Mouse (Mus musculus) right cerebral cortex, postnatal 10 days (tissue): ENCODE measurements around the gene Olfr1416.
"Not testable (repeated sequence)": the region's sequence is repeated elsewhere in the genome, so short reads cannot be mapped to it uniquely, and the experiment has no call there.

ENCODE experiments used
- DNase-seq, 2 experiments: peaks; one replicate each; pipeline ENCODE4 v3.0.0; 2021; ENCODE audit warnings: low spot score in 2 of 2

Olfr1416 gene

DNA sequence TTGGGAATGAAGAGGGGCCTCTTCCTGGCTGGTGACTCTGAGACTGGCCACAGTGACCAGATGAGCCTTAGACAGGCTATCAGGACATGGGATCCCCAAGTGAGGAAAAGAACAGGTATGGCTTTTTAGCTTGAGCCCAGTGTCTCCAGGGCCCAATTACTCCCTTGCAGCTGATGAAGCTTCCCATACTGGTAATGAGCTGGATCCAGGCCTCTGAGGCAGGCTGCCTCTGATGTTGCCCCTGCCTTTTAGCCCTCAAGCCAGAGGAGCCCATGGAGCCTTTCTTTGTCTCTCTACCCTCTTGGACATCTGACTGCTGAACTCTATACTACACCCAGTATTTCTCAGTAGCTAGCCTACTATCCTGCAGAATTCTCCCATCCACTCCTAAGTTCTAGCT is at the start of gene Olfr1416:
Gene Olfr1416, minus strand, starts transcription at position 101 of the 400 bp plus-strand sequence.
- DNase-seq: no peak

DNA sequence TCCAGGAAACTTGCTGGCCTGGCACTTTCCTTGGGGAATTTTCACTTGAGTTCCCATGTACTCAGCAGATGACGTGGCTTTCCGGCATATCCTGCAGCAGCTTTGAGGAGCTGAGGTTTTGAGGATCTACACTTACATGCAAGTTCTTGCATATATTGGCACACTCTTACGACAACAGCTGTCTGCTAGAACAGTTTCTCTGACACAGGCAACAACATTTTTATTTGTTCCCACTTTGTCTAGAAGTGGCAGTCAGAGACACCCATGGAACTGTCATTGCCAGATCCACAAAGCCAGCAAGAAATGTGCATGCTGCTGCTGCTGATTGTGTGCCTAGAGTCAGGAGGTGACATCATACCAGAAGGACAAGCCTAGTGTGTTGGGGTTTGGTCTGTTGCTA is 38.9 kb upstream of the Olfr1416 start:
- DNase-seq: no peak

DNA sequence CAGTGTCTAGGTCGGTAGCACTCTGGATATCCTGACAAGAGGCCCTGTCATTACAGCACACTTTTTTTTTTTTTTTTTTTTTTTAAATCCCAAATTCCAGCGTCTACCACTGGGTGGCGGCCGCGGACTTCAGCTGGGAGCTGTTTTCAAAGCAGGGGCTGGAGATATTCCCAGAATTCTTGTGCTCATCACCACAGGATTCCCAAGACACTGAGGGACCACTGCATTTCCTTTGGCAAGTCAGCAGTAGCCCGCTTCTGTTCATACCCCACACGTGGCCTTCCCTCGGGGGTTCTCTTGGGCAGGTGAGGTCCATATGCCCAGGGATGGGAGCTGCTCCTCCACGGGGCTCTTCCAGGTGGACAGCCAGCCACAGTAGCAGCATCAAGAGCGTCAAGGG is 36.5 kb upstream of the Olfr1416 start:
- DNase-seq: peak; percentile 55 to 69

DNA sequence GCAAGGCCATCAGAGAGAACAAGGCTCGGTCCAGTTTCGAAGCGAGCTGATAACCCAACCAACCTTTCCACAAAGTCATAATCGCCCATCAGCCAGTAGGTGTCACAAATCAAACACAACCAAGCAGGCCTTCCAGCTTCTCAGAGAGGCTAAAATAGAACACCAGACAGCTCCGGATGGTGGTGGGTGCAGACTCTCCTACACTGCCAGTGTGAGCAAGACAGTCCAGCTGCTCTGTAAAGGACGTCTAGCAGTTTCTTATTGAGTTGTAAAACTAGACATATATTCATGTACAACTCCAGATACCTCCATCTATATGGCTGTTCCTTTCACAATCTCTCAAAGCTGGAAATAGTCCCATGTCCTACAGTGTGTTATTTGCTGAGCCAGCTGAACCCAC is 34.1 kb upstream of the Olfr1416 start:
- DNase-seq: peak; percentile 46 to 70

DNA sequence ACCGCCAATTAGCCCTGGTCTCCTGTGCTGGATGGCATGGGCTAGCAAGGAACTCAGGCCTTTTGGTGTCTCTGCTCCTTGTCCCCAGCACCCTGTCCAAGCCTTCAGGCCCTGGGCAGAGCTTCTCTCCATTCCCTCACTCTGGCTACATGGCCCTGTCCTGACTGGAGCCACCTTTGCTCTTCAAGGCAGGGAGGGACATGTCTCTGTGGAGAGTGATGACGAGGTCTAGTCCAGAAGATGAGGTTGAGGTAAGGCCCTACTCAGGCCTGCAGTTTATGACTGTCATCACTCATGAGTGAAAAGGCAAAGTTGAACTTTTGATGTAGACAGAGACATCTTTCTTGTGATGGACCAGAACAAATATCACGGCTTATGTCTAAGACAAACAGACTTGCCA is 33.6 kb upstream of the Olfr1416 start, which contains the start of gene Olfr1414:
Gene Olfr1414, minus strand, starts transcription at position 101 of the 400 bp plus-strand sequence.
- DNase-seq: no peak

DNA sequence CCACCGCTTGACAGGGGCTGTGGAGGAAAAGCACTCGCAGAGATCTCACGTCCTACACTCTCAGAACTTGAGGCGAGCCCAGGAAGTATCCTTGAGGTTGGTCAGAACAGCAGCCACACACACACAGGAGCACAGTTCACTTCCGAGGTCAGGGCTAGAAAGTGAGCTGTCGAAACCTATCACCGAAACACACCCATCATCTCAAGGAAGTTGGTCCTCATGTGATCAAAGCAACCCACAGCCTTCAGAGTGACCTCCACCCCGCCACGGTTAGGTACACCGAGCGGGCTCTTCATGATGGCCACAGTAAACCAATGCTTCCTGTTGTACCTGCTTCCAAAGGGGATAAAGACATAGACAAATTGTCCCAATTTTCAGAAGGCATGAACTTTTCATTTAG is 30.5 kb upstream of the Olfr1416 start:
- DNase-seq: no peak

DNA sequence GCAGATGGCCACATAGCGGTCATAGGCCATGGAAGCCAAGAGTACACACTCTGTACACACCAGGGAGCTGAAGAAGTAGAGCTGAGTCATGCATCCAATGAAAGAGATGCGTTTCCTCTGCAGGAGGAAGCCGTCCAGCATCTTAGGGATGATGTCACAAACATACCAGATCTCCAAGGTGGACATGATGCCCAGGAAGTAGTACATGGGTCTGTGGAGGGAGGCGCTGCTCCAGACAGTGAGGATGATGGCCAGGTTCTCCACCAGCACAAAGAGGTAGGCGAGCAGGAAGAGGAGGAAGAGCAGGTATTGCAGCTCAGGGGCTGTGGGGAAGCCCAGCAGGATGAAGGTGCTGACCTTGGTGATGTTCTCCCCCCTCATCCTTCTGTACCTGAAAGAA is 26.7 kb upstream of the Olfr1416 start:
- DNase-seq: not testable (repeated sequence)

DNA sequence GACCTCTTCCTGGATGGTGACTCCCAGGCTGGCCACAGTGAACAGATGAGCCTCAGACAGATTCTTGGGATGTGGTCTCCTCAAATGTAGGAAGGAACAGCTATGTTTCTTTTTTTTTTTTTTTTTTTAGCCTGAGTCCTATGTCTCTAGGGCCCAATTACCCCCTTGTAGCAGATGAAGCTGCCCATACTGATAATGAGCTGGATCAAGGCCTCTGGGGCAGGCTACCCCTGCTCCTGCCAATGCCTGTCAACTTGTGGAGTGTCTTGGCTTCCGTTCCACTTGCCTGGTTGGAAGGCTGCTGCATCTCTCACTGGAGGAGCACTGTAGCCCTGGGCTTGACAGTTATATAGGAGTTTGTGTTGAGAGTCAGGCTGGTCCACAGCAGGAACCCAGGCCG is 11.1 kb upstream of the Olfr1416 start, which contains the start of gene Olfr1415:
Gene Olfr1415, minus strand, starts transcription at position 101 of the 400 bp plus-strand sequence.
- DNase-seq: no peak

DNA sequence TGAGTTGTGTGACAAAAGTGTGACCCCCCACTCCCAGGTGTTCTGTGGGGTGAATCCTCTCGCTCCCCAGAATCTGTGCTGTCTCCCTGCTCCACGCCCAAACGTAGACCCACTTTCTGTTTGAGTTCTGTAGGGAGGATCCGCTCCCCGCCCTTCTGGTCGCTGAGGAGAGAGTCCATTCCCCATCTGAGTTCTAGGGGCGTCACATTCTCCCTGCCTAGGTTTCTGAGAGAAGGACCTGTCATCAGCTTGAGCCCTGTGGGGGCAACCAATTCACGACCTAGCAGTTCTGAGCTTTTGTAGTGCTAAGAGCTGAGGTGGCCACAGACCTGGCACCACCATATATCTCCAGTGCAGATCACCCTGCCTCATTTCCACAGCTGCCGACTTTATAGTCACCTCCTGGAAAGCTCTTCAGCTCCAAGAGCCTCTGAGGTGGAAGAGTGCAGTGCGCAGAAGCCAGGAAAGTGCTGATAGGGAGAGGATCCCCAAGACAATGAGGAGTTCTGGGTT is 10.8 kb downstream of the Olfr1416 start:
- no peak for DNase-seq

DNA sequence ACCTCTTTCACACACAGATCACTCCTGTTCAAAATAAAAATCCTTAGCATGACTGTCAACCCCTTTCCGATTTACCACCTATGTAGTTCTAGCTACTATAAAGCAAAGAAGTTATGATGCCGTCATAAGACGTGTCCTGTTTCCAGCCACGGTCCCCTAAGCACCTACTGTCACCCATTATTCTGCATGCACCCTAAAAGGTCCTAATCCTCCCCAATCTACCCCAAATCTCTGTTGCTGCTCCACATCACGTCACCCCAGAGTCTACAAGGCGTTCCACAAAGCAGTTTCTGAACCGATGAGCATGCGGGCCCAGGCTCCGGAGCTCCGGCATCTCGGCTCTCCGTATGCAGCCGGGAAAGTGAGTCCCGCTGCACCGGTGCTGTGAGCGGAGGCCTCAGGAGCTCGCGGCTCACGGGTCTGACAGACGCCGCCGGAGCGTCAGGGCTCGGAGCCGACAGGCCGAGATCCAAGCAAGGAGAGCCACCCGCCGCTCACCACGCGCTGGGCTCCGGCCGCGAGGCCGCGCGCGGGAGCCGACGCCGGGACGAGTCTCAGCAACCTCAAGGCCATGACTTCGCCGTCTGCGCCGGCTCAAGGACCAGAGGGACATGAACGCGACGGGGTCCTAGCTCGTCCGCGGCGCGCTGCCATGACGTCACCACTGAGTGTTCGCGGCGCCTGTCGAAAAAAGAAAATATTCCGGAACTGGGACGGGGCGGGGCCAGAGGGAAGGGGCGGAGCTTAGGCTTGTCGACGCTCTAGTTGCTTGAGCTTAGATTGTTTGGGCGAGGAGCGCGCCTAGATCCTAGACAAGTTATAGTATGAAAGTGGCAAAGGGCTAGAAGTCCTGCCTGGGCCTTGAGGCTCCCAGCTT is 11.5 kb downstream of the Olfr1416 start, which contains the start of gene Ndufa10:
Gene Ndufa10, minus strand, starts transcription at position 696 of the 877 bp plus-strand sequence.
- DNase-seq: peak; percentile 93 to 95

DNA sequence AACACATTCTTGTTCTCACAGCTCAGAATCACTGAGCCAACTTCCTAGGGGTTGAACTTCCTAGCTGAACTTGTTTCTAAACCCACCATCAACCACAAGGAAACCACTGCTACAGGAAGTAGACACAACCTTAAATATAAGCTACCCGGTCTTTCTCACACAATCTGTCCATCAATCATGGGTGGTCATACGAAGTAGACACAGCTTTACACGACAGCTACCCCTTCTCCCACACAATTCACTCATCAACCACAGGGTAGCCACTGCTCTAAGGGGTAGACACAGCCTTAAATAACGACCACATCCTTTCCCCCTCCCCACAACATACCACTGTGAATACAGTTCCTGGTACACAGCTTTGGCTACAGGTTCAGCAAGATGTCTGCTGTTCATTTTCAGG is 16.0 kb downstream of the Olfr1416 start:
- no peak for DNase-seq

DNA sequence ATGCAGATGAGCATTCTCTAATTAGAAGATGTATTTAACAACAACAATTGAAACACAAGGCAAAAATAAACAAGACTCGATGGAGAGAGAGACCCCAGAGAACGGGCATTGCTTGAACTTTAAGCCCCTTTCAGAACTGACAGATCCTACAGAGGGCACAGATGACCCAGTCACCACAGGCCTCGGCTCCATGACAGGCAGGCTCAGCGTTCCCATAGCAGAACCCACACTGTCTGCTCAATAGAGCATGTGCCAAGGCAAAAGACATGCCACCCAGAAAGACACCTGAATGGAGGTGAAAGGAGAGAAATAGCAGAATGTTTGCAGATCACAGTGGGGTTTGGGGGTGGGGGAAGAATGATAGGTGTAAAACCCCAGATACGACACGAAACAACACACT is 26.5 kb downstream of the Olfr1416 start:
- DNase-seq: no peak

DNA sequence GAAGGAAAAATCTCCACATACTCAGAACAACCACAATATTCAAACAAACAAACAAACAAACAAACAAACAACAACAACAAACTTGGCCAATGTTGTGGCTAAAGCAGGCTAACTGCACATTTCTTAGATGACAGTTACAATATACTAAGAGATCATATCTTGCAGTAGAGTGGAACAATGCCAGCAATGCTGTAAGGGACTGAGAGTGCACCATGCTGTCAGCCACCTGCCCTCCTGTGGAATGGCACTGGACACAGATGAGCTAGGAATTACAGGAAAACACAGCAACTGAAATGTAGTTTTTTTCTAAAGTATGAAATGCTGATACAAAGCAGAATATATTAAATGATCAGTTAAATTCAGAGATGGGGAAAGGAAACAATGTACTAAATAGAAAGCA is 27.2 kb downstream of the Olfr1416 start:
- no peak for DNase-seq

DNA sequence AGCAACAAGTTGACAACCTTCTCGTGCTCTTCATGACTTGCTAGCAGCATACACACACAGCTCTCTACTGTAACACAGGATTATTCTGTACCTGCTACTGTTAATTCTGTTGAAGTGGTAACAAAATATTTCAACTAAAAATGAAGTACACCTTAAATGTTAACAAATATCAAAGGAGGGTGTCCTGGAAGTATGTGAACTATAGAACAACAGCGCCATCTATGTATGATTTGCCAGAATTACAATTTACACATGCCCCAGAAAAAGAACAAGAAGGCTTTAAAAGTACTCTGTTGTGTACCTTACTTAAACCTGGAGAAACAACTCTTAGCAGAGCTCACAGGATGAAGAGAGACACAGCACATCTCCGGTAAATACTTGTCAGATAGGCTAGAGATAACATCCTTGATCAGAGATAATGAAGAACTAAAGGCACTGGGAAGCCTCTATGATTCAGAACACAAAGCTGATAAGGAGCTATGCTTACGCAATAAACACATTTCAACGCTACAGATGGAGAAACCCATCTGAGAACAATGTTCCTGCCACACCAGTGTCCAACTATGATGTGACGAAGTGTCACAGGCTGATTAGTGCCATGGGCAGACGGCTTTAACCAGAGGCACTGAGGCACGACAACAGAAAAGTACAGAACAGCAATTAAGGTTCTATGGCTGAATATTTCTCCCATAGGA is 31.0 kb downstream of the Olfr1416 start:
- no peak for DNase-seq

DNA sequence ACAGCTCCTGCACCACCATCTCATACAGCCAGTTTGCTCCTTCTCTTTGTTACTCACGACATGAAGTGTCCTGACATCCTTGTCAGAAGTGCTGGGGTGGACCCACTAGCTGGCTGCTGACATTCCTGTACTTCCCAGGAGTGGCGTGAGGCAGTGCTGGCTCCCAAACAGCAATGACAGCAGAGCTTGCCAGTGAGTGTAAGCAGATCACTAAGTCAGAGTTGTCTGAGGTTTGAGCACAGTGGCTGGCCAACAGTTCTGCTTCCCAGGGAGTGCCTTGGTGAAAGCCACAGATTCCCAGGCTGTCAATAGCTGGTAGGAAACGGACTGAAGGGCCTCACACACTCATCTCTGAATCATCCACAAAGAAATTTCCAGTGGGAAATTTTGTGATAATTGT is 36.6 kb downstream of the Olfr1416 start:
- no peak for DNase-seq

DNA sequence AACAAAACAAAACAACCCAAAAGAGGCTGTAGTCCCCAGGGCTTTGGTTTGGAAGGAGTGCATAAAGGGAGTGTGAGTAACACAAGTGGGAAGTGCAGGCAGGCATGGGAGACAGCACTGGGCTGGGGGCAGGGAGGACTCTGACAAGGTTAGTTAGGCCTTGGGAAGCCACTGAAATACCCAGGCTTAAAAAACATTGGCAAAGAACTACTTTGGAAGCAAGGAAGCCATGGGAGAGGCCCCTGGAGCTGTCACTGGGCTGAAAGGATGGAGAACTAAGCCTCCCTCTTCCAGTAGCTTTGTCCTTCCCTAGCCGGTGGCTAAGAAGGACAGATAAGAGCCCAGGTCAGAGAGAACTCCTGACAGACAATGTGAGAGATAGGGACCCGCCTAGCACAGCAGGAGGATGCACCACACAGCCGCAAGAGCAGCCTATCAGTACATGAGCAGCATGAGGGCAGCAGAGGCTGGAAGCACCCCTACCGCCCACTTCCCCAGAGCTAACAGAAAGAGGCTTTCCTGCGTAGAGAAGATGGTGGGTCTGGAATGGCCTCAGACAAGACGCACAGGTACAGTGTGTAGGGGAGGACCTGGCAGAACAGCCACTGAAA is 43.4 kb downstream of the Olfr1416 start:
- DNase-seq: no peak

DNA sequence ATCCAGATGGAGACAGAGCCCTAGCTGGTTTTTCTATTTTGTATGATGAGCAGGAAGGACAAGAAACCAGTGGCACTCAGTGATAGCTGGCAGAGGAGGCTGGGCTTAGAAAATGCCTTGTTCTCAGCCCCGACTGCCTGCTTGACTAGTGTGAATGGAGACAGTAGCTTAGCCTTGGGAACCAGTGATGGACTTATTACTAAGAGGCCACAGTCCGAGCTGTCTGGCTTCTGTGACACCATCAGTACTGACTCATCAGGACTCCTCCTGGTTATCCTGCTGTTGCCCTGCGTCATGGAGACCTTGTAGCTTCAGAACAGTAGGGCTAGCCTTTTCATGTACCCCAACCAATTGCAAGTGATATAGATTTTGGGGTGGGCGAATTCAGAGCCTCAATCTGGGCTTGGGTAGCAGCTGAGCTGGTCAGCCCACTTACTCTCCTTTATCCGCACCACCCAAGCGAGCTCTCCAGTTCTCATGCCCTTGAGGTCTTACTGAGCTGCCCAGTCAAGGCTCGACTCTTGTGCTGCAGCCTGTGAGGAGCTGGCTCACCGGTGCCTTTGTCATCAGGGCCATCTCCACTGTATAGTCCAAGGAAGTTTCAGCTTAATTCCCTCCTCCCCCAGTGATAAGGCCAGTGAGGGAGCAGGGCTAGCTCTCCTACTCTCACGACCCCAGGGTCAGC is 44.7 kb downstream of the Olfr1416 start:
- no peak for DNase-seq

DNA sequence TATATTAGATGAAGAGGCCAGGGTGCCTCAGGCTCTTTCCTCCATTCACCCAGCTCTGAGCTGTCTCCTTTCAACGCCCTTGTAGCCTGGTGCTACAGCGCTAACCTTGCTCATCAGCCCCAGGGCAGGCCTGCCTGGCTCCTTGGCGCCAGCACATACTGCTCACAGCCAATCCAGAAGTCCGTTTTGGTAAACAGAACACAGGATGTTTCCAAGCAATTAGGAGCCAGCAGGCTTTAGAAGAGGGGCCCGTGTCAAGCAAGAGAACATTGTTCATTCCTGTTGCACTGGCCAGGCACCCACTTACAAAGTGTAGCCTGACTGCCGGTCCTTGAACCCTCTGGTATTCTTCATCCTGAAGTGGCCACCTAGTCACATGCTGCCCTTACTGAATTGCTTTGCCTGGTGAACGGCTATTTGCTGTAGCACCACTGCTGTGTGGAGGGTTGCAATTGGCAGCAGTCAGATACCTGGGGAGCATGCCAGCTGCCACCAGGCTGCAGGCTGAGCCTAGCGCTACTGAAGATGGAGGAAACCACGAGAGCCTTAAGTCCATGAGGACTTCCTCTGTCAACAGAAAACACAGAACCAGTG is 47.1 kb downstream of the Olfr1416 start:
- peak; percentile 77 to 79 for DNase-seq

DNA sequence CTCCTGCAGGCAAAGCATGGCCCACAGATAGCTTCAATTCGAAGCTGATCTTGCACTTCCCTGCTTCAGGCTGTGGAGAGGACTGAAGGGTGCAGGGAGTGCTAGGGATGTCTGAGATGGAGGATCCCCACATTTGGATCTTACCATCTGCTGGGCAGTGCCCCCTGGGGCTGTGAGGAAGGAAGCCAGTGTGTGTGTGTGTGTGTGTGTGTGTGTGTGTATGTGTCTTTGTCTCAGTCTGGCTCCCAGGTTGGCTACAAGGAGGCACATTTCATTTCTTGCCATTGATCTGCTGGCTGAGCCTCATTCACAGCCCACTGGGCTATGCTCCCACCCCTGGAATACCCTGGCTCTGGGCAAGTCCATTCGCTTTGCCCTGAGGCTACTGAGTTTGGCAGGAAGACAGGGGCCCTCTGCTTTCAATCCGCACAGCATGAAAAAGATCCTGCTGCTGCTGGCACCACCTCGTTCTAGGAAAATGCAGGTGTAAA is 48.0 kb downstream of the Olfr1416 start:
- DNase-seq: peak; percentile 59 to 61

DNA sequence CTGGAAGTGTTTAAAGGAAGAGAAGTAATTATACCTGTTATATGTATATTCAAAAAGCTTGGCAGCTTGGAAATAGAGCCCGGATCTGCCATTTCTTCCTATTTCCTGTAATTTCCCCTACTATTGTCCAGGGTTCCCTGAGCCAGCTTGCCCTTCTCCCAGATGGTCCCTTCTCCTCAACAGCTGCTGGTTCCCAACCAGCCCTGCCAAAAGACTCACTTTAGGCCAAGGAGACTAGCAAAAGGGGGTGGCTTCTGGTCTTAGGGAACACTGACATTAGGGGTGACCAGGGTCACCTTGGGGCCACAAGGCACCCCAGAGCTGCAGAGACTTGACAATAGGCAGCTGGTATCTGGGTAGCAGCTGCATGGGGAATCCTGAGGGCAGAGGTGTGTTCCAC is 49.9 kb downstream of the Olfr1416 start:
- no peak for DNase-seq

DNA sequence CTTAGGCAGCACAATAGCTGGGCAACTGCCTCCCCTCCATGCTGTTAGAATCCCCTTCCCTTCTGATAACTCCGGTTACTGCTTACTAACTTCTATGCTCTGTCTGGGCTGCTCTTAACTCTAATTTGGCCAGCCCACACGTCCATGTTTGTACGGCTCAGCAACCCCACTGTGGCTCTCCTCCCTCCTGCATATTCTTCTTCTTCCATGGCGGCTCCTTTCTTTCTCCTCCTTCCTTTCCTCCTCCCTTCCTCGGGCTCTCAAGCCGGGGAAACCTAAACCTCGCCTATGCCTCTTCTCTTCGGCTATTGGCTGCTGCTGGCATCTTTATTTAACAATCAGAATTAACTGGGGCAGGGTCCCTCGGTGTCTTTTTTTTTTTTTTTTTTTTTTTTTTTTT is 52.1 kb downstream of the Olfr1416 start:
- no peak for DNase-seq
